Comparison of ENCODE assay signal across 19 mouse cellular contexts in the genomic region with DNA sequence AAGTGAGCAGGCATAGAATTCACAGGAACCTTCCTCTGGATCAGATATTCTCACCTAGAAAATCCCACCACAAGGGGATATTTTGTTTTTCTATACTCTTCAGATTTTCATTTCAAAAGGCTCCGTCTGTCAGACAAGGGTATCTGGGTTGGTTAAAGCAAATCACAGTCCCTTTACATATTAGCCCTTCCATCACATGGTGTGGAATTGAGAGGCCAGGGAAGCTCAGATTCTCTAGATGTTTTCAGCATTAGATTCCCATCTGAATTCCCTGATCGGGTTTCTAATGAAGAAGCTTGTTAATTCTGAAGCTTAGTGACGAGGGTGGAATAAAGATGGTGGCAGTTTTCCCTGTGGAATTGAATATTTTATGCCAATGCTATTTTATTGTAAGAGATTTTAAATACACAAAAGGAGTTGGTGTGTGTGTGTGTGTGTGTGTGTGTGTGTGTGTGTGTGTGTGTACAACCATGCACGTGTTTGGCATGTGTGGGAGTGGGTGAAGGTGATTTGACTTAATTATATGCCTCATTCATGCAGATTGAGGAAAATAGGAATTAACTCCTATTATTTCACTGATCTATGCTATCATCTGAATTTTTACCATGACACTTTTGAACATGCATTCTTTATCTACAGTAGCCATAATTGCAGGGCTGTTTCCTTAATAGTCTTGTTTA.
A peak's percentile ranks its signal among the peaks of the same experiment; 100 is the strongest.
DNase-seq lines count a peak whose midpoint lies in the region; ATAC-seq lines count a peak whose summit lies in the region.
"Had no signal": no experiment of that assay in that cellular context is flagged by ENCODE, and none has a peak within 500 bp of the region (broad histone marks: within the 10 kb centered on the region; RNA-seq: fewer than 3 reads in every experiment).

No protein-coding gene starts in this region.

- H3K4me1 ChIP-seq in forebrain, embryonic 14.5 days (ENCODE audit: control insufficient read depth, insufficient read depth, low read length): no peaks in the 10 kb centered on the region
- no peaks in the 10 kb centered on the region for H3K4me1 ChIP-seq in forebrain, embryonic 11.5 days (replicated peaks; ENCODE audit: control insufficient read depth, insufficient read depth, low read length)
- H3K4me1 ChIP-seq in hindbrain, embryonic 12.5 days: no peaks in the 10 kb centered on the region
- H3K4me1 ChIP-seq in hindbrain, embryonic 10.5 days (replicated peaks): no peaks in the 10 kb centered on the region
- no peaks in the 10 kb centered on the region for H3K4me1 ChIP-seq in midbrain, embryonic 14.5 days (ENCODE audit: control insufficient read depth, insufficient read depth, low read length)
- no peaks in the 10 kb centered on the region for H3K4me1 ChIP-seq in midbrain, embryonic 10.5 days
- no peaks in the 10 kb centered on the region for H3K4me1 ChIP-seq in intestine, embryonic 15.5 days (replicated peaks)
- H3K4me1 ChIP-seq: heart, embryonic 13.5 days had no signal

- H3K4me2 ChIP-seq in forebrain, embryonic 14.5 days (ENCODE audit: low read length): no peak overlapping the region
- H3K4me2 ChIP-seq in forebrain, embryonic 11.5 days (ENCODE audit: low read depth, low read length, severe bottlenecking): no peak overlapping the region
- H3K4me2 ChIP-seq in hindbrain, embryonic 12.5 days (replicated peaks): no peak overlapping the region
- no peak overlapping the region for H3K4me2 ChIP-seq in midbrain, embryonic 14.5 days (ENCODE audit: low read length)
- H3K4me2 ChIP-seq in intestine, embryonic 15.5 days (replicated peaks): no peak overlapping the region
- H3K4me2 ChIP-seq: heart, embryonic 13.5 days had no signal

- DNase-seq in forebrain, embryonic 14.5 days (ENCODE audit: low spot score): peak; percentile 19
- DNase-seq in forebrain, embryonic 11.5 days (ENCODE audit: low spot score): no peak
- no peak for DNase-seq in hindbrain, embryonic 10.5 days (ENCODE audit: low spot score)
- peak; percentile 62 for DNase-seq in midbrain, embryonic 14.5 days
- DNase-seq in midbrain, embryonic 10.5 days (ENCODE audit: low spot score): no peak
- DNase-seq: adrenal gland, postnatal 25 days; cerebellum, adult 2 months; cerebellum, postnatal 10 days; gastrocnemius, postnatal 36 days; heart, adult 11 months; heart, postnatal 36 days; kidney, adult 2 months had no signal

- H3K9ac ChIP-seq in forebrain, embryonic 14.5 days (ENCODE audit: low read length): no peak overlapping the region
- H3K9ac ChIP-seq in forebrain, embryonic 11.5 days (ENCODE audit: low read length): no peak overlapping the region
- no peak overlapping the region for H3K9ac ChIP-seq in hindbrain, embryonic 12.5 days
- no peak overlapping the region for H3K9ac ChIP-seq in midbrain, embryonic 14.5 days (replicated peaks; ENCODE audit: low read length)
- no peak overlapping the region for H3K9ac ChIP-seq in intestine, embryonic 15.5 days
- H3K9ac ChIP-seq: heart, embryonic 13.5 days had no signal

- H3K4me3 ChIP-seq in forebrain, embryonic 14.5 days (ENCODE audit: low read depth, low read length): no peak overlapping the region
- no peak overlapping the region for H3K4me3 ChIP-seq in forebrain, embryonic 11.5 days (ENCODE audit: low read depth, low read length)
- no peak overlapping the region for H3K4me3 ChIP-seq in hindbrain, embryonic 12.5 days
- H3K4me3 ChIP-seq in hindbrain, embryonic 10.5 days: no peak overlapping the region
- H3K4me3 ChIP-seq in midbrain, embryonic 14.5 days (replicated peaks; ENCODE audit: low read depth, low read length): no peak overlapping the region
- H3K4me3 ChIP-seq in midbrain, embryonic 10.5 days: no peak overlapping the region
- no peak overlapping the region for H3K4me3 ChIP-seq in intestine, embryonic 15.5 days (replicated peaks)
- H3K4me3 ChIP-seq: heart, embryonic 13.5 days had no signal

- 56% methylated on average over 4 of the region's 4 CpGs for WGBS in forebrain, embryonic 14.5 days
- 79% methylated on average over 4 of the region's 4 CpGs for WGBS in forebrain, embryonic 11.5 days
- 61% methylated on average over 4 of the region's 4 CpGs for WGBS in hindbrain, embryonic 12.5 days
- 76% methylated on average over 4 of the region's 4 CpGs for WGBS in hindbrain, embryonic 10.5 days
- 34% methylated on average over 4 of the region's 4 CpGs for WGBS in midbrain, embryonic 14.5 days
- 83% methylated on average over 4 of the region's 4 CpGs for WGBS in midbrain, embryonic 10.5 days
- WGBS in intestine, embryonic 15.5 days: 90% methylated on average over 4 of the region's 4 CpGs

- no peak overlapping the region for H3K27ac ChIP-seq in forebrain, embryonic 14.5 days (ENCODE audit: low read depth, low read length)
- no peak overlapping the region for H3K27ac ChIP-seq in forebrain, embryonic 11.5 days (ENCODE audit: low read depth, low read length)
- no peak overlapping the region for H3K27ac ChIP-seq in hindbrain, embryonic 12.5 days
- no peak overlapping the region for H3K27ac ChIP-seq in hindbrain, embryonic 10.5 days
- no peak overlapping the region for H3K27ac ChIP-seq in midbrain, embryonic 14.5 days (replicated peaks; ENCODE audit: low read depth, low read length)
- no peak overlapping the region for H3K27ac ChIP-seq in midbrain, embryonic 10.5 days (replicated peaks)
- H3K27ac ChIP-seq in intestine, embryonic 15.5 days: no peak overlapping the region
- H3K27ac ChIP-seq: heart, embryonic 13.5 days had no signal

- no peaks in the 10 kb centered on the region for H3K9me3 ChIP-seq in forebrain, embryonic 14.5 days (replicated peaks; ENCODE audit: control insufficient read depth, low read length)
- H3K9me3 ChIP-seq in forebrain, embryonic 11.5 days (ENCODE audit: control insufficient read depth, low read length): no peaks in the 10 kb centered on the region
- no peaks in the 10 kb centered on the region for H3K9me3 ChIP-seq in hindbrain, embryonic 12.5 days (replicated peaks)
- no peaks in the 10 kb centered on the region for H3K9me3 ChIP-seq in hindbrain, embryonic 10.5 days
- H3K9me3 ChIP-seq in midbrain, embryonic 14.5 days (ENCODE audit: control insufficient read depth, low read length): no peaks in the 10 kb centered on the region
- no peaks in the 10 kb centered on the region for H3K9me3 ChIP-seq in midbrain, embryonic 10.5 days (replicated peaks)
- H3K9me3 ChIP-seq in intestine, embryonic 15.5 days: no peaks in the 10 kb centered on the region
- H3K9me3 ChIP-seq: heart, embryonic 13.5 days had no signal

- no peaks in the 10 kb centered on the region for H3K27me3 ChIP-seq in forebrain, embryonic 14.5 days (replicated peaks; ENCODE audit: control insufficient read depth, insufficient read depth, low read length)
- no peaks in the 10 kb centered on the region for H3K27me3 ChIP-seq in forebrain, embryonic 11.5 days (ENCODE audit: control insufficient read depth, insufficient read depth, low read length)
- H3K27me3 ChIP-seq in hindbrain, embryonic 12.5 days: no peaks in the 10 kb centered on the region
- H3K27me3 ChIP-seq in hindbrain, embryonic 10.5 days (ENCODE audit: insufficient read depth, poor library complexity, severe bottlenecking): no peaks in the 10 kb centered on the region
- no peaks in the 10 kb centered on the region for H3K27me3 ChIP-seq in midbrain, embryonic 14.5 days (ENCODE audit: control insufficient read depth, insufficient read depth, low read length)
- no peaks in the 10 kb centered on the region for H3K27me3 ChIP-seq in midbrain, embryonic 10.5 days (ENCODE audit: low read depth, poor library complexity, severe bottlenecking)
- H3K27me3 ChIP-seq in intestine, embryonic 15.5 days (replicated peaks): no peaks in the 10 kb centered on the region
- H3K27me3 ChIP-seq: CH12.LX; heart, embryonic 13.5 days; Patski had no signal

- H3K36me3 ChIP-seq in forebrain, embryonic 14.5 days (ENCODE audit: control insufficient read depth, insufficient read depth, low read length): no peaks in the 10 kb centered on the region
- no peaks in the 10 kb centered on the region for H3K36me3 ChIP-seq in forebrain, embryonic 11.5 days (ENCODE audit: control insufficient read depth, insufficient read depth, low read length)
- no peaks in the 10 kb centered on the region for H3K36me3 ChIP-seq in hindbrain, embryonic 12.5 days
- H3K36me3 ChIP-seq in hindbrain, embryonic 10.5 days: no peaks in the 10 kb centered on the region
- H3K36me3 ChIP-seq in midbrain, embryonic 14.5 days (ENCODE audit: control insufficient read depth, insufficient read depth, low read length): no peaks in the 10 kb centered on the region
- H3K36me3 ChIP-seq in midbrain, embryonic 10.5 days: no peaks in the 10 kb centered on the region
- H3K36me3 ChIP-seq in intestine, embryonic 15.5 days: no peaks in the 10 kb centered on the region
- H3K36me3 ChIP-seq: heart, embryonic 13.5 days had no signal

- peak; percentile 32; the same call in 1 of the 2 replicates for ATAC-seq in forebrain, embryonic 14.5 days
- no peak for ATAC-seq in forebrain, embryonic 11.5 days (replicated peaks; ENCODE audit: low FRiP score)
- peak; percentile 58 for ATAC-seq in hindbrain, embryonic 12.5 days (ENCODE audit: low FRiP score)
- ATAC-seq in midbrain, embryonic 14.5 days (ENCODE audit: low FRiP score, low TSS enrichment): no peak
- ATAC-seq in intestine, embryonic 15.5 days: no peak
- ATAC-seq: activated CD4-positive, CD25-positive, alpha-beta regulatory T cell, adult 4 months; intestine, embryonic 16.5 days; Patski had no signal

Comparison
In these comparisons a context has a peak if more than half of its experiments do, and no peak if none do; other contexts are left out.
1. ATAC-seq: peak in forebrain, embryonic 14.5 days (single experiment) and hindbrain, embryonic 12.5 days (single experiment); none in forebrain, embryonic 11.5 days (single experiment), midbrain, embryonic 14.5 days (single experiment) and intestine, embryonic 15.5 days (single experiment).
2. DNase-seq: peak in forebrain, embryonic 14.5 days (single experiment) and midbrain, embryonic 14.5 days (single experiment); none in forebrain, embryonic 11.5 days (single experiment), hindbrain, embryonic 10.5 days (single experiment) and midbrain, embryonic 10.5 days (single experiment).